Mouse (Mus musculus): ENCODE data around the gene Olfr1054. TPM values are rescaled to one million over a fixed set of nuclear protein-coding genes. Genes with fewer than 3 reads are reported as not detected.

Gene Olfr1054
- polyA plus RNA-seq (2021; fragmentation: Nextera tagmentation) = not detected in 2 replicates
- long read RNA-seq, experiment 1 = 0 reads
- long read RNA-seq, experiment 2 = 0 reads

DNA sequence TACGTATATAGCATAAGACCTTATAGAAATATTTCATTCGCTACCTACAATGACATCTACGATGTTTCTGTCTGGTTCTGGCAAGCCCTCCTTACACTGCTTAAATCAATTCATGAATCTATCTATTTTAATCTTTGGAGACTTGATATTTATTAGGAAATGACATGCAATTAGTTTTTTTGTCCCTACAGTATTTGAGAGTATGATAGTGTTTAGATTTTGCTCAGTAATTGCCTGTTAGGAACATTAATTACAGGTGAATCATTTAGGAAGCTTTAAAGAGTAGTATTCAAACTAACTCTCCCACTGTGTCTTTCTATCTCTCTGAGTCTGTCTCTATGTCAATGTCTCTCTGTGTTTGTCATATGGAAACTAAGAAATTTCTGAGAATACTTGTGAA is at the start of gene Olfr1054:
Gene Olfr1054 (minus strand): TSS at position 101 of the 400 bp plus-strand sequence.

DNA sequence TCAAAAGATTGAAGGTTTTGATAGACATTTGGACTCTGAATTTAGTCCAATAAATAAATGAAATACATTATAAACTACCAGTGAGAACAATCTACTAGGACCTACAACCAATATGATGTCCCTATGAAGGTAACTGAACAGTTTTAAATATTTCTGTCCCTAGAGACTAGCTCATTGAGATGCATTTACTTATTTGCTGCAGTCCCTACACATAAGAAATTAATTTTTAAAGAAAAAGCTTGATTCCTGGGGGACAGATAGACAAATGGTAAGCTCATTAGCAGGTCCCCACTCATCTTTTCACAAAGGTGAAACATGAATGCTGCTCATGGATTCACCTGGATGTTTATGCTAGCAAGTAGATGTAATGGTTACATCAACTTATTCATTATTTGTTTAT is 43.1 kb upstream of the Olfr1054 start, which contains the start of gene Olfr1057:
Gene Olfr1057 (minus strand): TSS at position 101 of the 400 bp plus-strand sequence.

DNA sequence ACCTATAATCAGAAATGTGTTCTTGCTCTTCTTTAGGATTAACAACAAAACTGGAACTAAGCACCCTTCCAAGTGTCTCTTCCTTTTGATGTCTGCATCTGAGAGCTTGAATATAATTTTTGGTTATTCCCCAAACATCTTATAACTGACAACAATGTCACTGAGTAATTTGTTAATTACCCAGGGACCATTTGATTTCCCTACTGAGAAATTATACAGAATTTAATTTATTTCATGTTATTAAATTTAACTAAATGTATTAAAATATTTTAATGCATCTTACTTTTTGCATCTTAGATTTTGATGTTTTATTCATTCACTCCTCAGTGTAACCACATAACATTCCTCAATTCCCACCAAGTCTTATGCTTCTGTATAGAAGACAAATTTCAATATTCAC is 27.1 kb upstream of the Olfr1054 start, which contains the start of gene Olfr1056:
Gene Olfr1056 (minus strand): TSS at position 101 of the 400 bp plus-strand sequence.

DNA sequence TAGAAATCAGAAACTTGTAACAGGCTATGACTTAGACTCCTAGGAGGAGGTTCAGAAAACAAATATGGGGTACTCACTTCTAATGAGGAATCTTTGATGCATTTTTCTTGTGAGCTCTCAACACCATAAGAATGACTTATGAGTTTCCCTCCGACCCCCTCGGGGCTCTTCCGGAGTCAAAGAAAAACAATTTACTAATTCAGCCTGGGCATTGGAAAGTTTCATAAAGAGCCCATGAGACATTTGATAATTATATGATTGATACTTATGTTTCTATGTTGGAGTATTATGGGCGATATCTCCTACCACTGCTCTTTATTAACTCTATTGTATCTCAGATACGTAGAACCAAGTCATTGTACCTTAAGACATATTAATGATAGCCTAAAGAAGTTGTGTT is 15.0 kb upstream of the Olfr1054 start, which contains the start of gene Olfr1055:
Gene Olfr1055 (minus strand): TSS at position 101 of the 400 bp plus-strand sequence.

DNA sequence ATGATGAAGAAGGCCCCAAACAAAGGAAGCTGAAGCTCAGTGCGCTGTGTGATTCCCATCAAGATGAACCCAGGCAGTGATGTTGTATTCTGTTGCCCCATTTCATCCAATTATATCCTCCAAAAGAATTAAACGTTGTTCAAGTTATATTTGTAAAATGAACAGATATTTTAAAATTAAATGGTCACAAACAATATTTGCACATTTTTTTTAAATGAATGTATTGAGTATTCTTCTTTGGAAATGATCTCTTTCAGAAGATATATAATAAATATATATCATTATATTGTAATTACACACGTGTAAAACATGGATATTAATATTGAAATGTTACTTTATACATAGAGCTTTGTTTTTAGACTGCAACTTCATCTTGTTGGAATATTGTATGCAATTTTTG is 20.0 kb downstream of the Olfr1054 start, which contains the start of gene Olfr1053:
Gene Olfr1053 (minus strand): TSS at position 101 of the 400 bp plus-strand sequence.

DNA sequence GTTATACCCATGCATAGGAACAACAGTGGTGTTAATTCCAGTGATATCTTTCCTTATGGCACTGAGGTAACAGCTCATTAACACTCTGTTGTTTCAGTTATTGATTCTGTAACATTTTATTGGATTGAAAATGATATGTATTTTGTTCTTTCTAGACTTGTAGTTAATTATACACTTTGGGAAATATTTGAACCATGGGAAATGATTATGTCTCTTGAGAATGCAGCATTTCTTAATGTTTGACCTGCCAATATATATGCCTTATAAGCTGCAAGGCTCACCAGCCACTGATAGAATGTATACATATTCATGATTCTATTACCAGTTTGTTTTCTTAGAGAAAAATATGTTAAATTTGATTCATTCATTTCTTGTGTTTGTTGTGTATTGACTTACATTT is 43.1 kb downstream of the Olfr1054 start, which contains the start of gene Olfr1052:
Gene Olfr1052 (plus strand): TSS at position 301 of the 400 bp plus-strand sequence.

Other genes with a start within 250 kb of the Olfr1054 start
- gene Olfr1037, start 248.0 kb downstream of the Olfr1054 start, polyA plus RNA-seq (2021; fragmentation: Nextera tagmentation) = not detected in 2 replicates
- gene Olfr1039, start 199.5 kb downstream of the Olfr1054 start, polyA plus RNA-seq (2021; fragmentation: Nextera tagmentation) = not detected in 2 replicates
- gene Olfr1040, start 188.7 kb downstream of the Olfr1054 start, polyA plus RNA-seq (2021; fragmentation: Nextera tagmentation) = not detected in 2 replicates
- gene Olfr1042, start 173.6 kb downstream of the Olfr1054 start, polyA plus RNA-seq (2021; fragmentation: Nextera tagmentation) = not detected in 2 replicates
- not detected in 2 replicates for gene Olfr1043, start 167.9 kb downstream of the Olfr1054 start, polyA plus RNA-seq (2021; fragmentation: Nextera tagmentation)
- gene Olfr1044, start 157.6 kb downstream of the Olfr1054 start, polyA plus RNA-seq (2021; fragmentation: Nextera tagmentation) = not detected in 2 replicates
- gene Olfr52, start 149.8 kb downstream of the Olfr1054 start, polyA plus RNA-seq (2021; fragmentation: Nextera tagmentation) = not detected in 2 replicates
- gene Olfr1045, start 132.4 kb downstream of the Olfr1054 start, polyA plus RNA-seq (2021; fragmentation: Nextera tagmentation) = not detected in 2 replicates
- gene Olfr1046, start 116.1 kb downstream of the Olfr1054 start, polyA plus RNA-seq (2021; fragmentation: Nextera tagmentation) = not detected in 2 replicates
- gene Olfr1047, start 104.0 kb downstream of the Olfr1054 start, polyA plus RNA-seq (2021; fragmentation: Nextera tagmentation) = not detected in 2 replicates
- gene Olfr1048, start 95.1 kb downstream of the Olfr1054 start, polyA plus RNA-seq (2021; fragmentation: Nextera tagmentation) = not detected in 2 replicates
- not detected in 2 replicates for gene Olfr1049, start 77.1 kb downstream of the Olfr1054 start, polyA plus RNA-seq (2021; fragmentation: Nextera tagmentation)
- gene Olfr1051, start 56.3 kb downstream of the Olfr1054 start, polyA plus RNA-seq (2021; fragmentation: Nextera tagmentation) = not detected in 2 replicates
- not detected in 2 replicates for gene Olfr1052, start 43.0 kb downstream of the Olfr1054 start, polyA plus RNA-seq (2021; fragmentation: Nextera tagmentation)
- not detected in 2 replicates for gene Olfr1053, start 20.1 kb downstream of the Olfr1054 start, polyA plus RNA-seq (2021; fragmentation: Nextera tagmentation)
- not detected in 2 replicates for gene Olfr1055, start 14.9 kb upstream of the Olfr1054 start, polyA plus RNA-seq (2021; fragmentation: Nextera tagmentation)
- not detected in 2 replicates for gene Olfr1056, start 27.0 kb upstream of the Olfr1054 start, polyA plus RNA-seq (2021; fragmentation: Nextera tagmentation)
- gene Olfr1057, start 43.0 kb upstream of the Olfr1054 start, polyA plus RNA-seq (2021; fragmentation: Nextera tagmentation) = not detected in 2 replicates
- not detected in 2 replicates for gene Olfr1058, start 53.1 kb upstream of the Olfr1054 start, polyA plus RNA-seq (2021; fragmentation: Nextera tagmentation)
- gene Olfr1061, start 78.6 kb upstream of the Olfr1054 start, polyA plus RNA-seq (2021; fragmentation: Nextera tagmentation) = not detected in 2 replicates
- not detected in 2 replicates for gene Olfr1062, start 91.3 kb upstream of the Olfr1054 start, polyA plus RNA-seq (2021; fragmentation: Nextera tagmentation)
- not detected in 2 replicates for gene Olfr1065, start 115.2 kb upstream of the Olfr1054 start, polyA plus RNA-seq (2021; fragmentation: Nextera tagmentation)
- gene Olfr1066, start 120.8 kb upstream of the Olfr1054 start, polyA plus RNA-seq (2021; fragmentation: Nextera tagmentation) = not detected in 2 replicates
- gene Olfr228, start 152.0 kb upstream of the Olfr1054 start, polyA plus RNA-seq (2021; fragmentation: Nextera tagmentation) = not detected in 2 replicates
- gene Olfr1076, start 173.0 kb upstream of the Olfr1054 start, polyA plus RNA-seq (2021; fragmentation: Nextera tagmentation) = not detected in 2 replicates
- not detected in 2 replicates for gene Olfr1079, start 207.0 kb upstream of the Olfr1054 start, polyA plus RNA-seq (2021; fragmentation: Nextera tagmentation)
- not detected in 2 replicates for gene Olfr1080, start 222.8 kb upstream of the Olfr1054 start, polyA plus RNA-seq (2021; fragmentation: Nextera tagmentation)